Mouse (Mus musculus) layer of hippocampus, adult 9-11 months (tissue): ENCODE data around the gene Crip3.
A peak's percentile ranks its signal among the peaks of the same experiment; 100 is the strongest.

Source experiments
- DNase-seq: peaks from one replicate; pipeline ENCODE4 v3.0.0; 2022

The Crip3 gene

DNA sequence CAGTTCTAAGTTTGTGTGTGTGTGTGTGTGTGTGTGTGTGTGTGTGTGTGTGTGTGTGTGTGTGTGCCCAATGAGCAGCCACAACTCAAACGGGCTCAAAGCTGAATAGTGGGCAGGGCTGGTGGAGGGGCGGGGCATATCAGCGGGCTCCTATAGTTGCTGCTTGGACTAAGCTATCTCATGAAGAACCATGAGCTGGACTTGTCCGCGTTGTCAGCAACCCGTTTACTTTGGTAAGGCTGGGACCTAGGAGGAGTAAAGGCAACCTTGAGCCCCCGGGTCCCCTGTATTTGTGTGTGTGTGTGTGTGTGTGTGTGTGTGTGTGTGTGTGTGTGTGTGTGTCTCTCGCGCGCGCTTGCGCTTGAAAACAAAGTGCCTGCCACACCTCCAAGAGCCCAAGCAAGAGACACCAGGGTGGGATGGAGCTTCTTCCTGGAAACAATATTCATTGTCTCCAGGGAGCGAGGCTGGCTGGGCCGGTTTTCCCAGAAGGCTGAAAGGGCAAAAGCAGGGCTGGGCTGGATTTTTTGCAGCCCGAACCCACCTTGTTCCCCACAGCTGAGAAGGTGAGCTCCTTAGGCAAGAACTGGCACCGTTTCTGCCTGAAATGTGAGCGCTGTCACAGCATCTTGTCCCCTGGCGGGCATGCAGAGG, at the start of gene Crip3:
TSS of gene Crip3 (plus strand) at position 166 of the 654 bp plus-strand sequence.
- no peak for DNase-seq

DNA sequence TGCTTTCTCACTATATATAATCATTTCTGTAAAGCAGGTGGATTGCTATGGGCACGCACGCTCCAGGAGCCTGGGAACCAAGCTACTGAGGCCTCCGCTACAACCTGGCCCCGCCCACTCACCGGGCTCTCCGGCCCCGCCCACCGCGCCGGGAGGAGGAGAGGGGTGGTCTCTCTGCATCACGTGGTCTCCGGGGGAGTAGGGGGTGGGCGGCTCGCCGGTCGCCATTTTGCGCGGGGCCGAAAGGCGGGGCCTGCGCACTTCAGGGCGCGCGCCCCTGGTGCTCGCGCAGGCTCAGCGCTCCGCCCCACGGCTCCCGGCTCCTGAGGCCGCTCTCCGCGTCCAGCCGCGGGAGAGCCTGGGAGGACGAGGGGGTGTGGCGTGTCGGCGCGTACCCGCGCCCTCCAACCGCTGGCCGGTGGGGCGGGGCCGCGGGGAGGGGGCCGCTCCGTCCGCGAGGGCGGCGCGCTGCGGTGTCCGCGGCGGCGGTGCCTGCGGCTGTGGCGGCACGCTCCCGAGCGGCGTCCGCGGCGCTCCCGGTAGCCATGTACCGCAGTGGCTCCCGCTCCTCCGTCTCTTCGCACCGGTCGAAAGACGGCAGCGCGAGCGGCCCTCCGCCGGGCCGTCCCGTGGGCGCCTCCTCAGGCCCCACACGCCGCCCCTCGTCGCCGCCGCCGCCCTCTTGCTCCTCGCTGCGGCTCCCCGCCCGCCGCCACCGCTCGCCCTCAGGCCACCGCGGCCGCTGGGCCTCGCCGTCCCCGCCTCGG, 45.2 kb upstream of the Crip3 start, which contains the start of gene Zfp318:
TSS of gene Zfp318 (plus strand) at position 438 of the 767 bp plus-strand sequence.
- peak; percentile 98 for DNase-seq

DNA sequence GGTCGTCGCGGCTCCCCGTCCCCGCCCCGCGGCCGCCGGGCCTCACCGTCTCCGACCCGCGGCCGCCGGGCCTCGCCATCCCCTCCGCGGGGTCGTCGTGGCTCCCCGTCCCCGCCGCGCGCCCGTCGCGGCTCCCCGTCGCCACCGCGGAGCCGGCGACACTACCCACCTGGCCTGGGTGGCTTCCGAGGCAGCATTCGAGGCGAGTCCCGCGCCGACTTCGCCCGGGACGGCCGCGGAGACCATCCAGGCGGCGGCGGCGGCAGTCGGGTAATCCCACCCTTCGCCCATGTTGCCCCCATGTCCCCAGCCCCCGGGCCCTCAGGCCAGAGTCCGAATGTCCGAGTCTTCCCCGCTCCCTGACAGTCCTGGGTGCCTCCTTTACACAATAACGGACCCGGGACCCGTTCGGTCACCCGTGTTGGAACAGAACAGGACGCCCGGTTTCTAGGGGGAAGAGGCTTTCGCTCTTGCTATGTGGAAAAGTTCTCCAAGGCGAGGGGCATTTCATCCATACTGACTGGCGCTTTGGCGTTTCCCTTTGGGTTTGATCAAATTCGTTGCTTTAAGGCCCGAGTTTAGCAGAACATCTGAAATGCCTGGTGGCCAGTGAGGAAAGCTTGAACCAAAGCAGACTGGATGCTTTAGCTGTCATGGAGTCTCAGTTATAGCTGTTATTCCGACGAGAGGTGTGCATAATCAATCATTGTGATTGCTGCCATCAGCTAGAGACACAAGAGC, 44.5 kb upstream of the Crip3 start:
- no peak for DNase-seq

DNA sequence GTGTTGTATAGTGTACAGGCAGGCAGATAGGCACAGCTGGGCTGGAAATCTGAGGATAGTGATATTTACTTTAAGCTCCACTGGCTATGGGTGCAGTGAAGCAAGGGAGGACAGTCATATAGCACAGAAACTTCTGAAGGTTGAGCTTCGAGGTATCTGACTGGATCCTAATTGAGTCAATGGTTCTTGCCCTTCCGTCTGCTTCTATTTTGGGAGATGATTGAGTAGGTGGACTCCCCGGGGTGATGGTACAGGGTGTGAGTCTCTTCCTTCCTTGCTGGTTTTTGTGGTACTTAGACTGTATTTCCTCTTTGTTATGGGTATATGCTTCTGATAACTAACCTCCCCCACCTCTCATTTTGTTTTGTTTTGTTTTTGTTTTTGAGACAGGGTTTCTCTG, 40.5 kb upstream of the Crip3 start:
- DNase-seq, result no peak

DNA sequence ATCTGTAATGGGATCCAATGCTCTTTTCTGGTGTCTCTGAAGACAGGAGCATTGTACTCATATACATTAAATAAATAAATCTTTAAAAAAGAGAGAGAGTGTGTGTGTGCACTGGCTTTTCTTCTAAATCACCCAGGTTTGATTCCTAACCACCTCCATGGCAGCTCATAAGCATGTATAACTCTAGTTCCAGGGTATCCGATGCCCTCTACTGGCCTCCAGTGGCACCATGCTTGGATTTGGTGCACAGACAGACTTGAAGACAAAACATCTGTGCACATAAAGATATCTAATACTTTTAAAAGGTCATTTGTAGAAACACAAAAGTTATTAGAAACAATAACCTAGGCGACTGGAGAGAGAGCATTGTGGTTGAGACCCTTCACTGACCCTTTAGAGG, 35.7 kb upstream of the Crip3 start:
- no peak for DNase-seq

DNA sequence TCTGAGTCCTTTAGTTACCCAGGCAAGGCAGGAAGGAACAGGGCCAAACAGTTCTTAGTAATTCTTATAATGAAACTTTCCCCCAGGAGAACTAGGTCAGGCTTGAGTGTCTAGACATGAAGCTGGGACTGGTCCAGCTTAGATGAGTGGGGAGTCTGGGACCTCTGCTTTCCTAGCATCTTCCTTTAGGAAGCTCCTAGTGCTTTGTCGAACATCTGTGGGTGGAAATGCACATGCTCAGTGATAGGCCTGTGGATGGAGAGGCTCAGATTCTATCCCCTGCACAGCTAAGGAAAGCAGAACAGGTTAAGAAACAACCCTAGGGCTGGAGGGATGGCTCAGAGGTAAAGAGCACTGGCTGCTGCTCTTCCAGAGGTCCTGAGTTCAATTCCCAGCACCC, 34.1 kb upstream of the Crip3 start:
- DNase-seq, result no peak

DNA sequence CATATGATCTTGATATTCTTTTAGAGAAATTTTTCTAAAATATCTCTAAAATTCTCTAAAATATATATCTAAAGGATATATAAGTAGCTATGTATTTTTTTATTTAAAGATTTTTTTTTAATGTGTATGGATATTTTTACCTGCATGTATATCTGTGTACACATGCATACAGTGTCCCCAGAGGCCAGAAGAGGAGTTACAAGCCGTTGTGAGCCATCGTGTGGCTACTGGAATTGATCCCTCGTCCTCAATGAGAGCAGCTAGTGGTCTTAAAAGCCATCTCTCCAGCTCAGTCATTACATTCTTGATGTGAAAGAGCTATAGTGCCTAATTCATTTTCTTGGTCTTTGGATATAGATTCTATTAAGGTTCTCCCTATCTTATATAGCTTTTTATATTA, 20.2 kb upstream of the Crip3 start:
- DNase-seq, result no peak

DNA sequence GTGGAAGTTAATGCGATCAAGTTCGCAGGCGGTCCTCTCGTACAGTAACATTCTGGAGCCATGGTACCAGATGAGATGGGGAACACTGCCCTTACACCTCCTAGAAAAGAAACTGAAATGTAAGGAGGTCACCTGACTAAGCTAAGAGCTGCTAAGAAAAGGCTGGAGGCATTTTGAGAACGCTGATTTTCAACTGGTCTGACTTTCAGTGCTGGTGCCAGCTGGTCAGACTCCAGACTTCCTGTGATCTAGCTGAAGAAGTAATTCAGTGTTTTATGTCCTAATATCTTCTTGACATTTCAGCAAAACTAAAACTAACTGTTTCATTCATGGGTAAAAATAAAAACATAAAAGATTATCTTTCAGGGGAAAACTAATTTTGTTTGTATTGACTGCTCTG, 10.1 kb upstream of the Crip3 start:
- no peak for DNase-seq

DNA sequence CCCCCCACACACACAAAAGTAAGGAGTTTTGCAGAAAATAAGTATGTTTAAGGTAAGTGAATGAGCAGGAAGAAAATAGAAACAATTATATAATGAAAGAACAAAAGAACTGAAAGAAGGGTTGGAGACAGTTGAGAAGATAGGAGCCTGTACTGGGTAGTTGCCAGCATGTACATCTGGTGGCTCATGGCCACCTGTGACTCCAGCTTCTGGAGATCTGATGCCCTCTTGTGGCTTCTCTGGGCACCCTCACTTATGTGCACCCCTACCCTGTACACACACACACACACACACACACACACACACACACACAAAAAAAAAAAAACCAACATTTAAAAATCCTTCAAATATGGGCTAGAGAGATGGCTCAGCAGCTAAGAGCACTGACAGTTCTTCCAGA, 9.0 kb upstream of the Crip3 start:
- DNase-seq, result no peak

DNA sequence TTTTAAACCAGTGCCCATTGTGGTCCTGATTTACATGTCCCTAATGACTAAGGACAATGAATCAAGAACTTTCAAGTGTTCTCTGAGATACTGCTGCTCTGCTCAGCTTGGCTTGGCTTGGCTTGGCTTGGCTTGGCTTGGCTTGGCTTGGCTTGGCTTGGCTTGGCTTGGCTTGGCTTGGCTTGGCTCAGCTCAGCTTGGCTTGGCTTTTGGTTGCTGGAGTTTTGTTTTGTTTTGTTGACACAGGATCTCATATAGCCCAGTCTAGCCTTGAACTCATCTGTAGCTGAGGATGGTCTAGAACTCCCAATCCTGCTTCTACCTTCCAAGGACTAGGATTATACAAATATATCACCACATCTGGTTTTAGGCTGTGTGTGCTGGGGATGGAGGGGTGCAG, 2.2 kb upstream of the Crip3 start:
- DNase-seq, result no peak

DNA sequence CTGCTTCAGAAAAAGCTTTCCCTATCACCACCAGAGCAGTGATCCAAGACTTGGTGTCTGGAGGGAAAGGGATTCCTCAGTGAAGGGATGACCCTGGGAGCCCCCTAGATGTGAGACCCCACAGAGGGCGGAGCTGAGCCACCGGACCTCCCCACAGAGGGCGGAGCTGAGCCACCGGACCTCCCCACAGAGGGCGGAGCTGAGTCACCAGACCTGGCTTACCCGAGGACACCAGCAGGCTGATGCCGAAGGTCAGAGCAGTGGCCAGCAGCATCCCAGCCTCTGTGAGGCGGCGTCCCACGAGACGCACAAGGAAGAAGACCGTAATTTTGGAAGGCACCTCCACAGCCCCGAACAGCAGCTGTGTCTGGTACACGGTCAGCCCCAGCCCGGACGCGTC, 4.9 kb downstream of the Crip3 start:
- DNase-seq, result no peak

DNA sequence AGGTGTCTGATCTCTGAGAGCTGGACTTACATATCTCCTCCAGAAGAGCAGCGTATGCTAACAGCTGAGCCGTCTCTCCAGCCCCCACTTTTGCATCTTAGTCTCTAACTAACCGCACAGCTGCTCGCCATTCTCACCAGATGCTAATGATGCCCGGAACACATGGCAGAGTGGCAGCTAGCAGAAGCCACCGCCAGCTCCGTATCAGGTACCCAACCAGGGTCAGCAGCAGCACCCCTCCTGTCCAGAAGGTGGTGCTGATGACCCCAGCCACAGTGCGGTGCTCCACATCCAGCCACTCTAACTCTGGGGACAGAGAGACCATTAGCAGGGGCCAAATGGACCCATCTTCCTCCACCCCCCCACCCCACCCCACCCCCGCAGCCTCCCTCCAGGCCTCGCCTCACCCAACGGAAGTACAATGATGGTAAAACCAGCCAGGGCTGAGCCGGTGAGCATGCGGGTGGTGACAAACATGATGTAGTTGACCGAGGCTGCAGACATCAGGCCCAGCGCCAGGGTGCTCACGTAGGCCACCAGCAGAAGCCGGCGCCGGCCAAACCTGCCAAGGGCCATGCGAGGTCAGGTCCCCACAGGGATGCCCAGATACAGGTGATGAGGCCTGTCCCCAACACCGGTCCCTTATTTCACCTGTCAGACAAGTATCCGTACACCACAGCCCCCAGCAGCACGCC, 8.1 kb downstream of the Crip3 start:
- no peak for DNase-seq

DNA sequence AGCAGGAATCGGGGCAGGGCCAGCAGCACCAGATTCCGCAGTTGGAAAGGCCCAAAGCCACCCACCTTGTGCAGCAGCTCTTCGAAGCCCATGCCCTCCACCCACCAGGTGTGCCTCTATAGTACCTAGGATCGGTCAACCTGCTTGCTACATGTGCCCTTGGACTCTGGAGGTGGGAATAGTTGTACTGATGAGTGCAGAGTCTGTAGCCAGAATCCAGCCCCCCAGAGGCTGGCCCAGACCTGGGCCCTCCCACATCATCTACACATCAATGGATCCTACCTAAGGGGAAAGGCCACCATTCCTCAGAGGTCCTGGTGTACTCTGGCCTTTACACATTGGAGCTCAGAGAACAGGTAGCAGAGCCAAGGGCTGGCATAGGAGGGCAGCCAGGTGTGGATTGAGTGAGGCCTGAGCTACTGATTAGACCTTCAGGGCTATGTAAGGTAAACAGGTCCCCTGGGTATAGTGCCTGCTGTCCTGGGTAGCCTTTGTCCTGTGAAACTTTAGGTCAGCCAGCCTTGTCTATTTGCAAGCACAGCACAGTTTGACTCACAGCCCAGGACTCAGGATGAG, 9.7 kb downstream of the Crip3 start, which contains the start of gene Slc22a7:
TSS of gene Slc22a7 (minus strand) at position 160 of the 576 bp plus-strand sequence.
- DNase-seq, result no peak

DNA sequence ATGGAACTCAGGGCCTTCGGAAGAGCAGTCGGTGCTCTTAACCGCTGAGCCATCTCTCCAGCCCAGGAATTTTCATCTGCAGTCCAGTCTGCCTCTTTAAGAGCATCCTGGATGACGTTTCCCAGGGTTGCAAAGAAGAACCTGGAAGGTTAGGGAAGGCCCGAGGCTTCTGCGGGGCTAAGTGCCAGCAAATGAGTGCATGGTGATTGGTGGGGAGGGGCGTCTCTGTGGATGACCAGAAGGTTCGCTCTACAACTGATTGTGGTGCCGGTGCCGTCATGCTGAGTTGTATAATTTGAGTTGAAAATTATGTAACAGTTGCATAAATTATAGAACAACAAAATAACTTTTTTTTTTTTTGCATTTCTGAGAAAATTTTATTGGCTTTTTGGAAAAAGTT, 10.4 kb downstream of the Crip3 start:
- no peak for DNase-seq

DNA sequence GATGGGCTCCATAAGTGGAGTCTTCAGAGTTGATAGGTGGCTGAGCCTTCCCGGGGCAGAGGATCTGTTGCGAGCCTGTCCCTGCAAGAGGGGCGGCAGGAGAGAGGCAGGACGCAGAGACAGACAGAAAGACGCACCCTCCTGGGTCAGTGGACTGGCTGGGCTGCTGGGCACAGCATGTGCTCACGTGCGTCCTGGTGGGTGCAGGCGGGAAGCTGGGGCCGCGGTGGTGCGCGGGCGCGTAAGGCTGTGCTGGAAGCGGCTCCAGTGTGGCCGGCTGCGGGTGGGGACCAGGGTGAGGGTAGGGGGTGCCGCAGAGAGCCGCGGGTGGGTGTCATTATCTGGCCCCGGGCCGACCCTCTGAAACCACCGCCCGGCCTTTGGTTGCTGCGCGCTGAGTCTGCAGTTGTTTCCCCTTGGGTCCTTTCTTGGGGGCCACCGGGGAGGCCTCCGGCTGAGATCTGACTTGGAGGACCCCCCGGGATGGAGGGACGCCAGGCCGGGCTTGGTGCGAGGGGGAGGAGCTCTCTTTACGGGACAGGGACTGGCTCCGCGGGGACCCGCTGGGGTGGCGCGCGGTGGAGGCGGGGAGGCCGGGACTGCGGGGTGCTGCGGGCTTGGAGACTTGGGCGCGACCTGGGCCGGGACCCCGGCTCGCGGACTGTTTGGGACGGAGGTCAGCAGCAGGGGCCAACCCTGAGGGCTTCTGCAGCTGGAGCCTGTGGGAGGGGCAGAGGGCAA, 16.3 kb downstream of the Crip3 start:
- no peak for DNase-seq

DNA sequence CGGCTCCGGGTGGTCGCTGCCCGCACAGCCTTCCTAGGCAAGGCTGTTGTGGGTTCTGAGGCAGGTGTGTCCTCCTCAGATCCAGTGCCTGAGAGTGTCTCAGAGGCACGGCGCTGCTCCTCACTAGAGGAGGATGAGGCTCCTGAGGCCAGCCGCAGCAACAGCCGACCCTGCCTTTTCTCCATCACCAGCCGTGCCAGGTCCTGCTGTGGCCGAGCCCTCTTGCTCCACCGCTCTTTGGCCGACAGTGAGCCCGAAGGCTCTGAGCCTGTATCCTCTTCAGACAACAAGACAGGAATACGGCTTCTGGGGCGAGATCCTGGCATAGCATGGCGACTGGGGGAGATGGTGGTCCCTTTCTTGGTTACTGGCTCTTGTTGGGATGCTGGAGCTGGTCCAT, 17.5 kb downstream of the Crip3 start:
- DNase-seq, result no peak

DNA sequence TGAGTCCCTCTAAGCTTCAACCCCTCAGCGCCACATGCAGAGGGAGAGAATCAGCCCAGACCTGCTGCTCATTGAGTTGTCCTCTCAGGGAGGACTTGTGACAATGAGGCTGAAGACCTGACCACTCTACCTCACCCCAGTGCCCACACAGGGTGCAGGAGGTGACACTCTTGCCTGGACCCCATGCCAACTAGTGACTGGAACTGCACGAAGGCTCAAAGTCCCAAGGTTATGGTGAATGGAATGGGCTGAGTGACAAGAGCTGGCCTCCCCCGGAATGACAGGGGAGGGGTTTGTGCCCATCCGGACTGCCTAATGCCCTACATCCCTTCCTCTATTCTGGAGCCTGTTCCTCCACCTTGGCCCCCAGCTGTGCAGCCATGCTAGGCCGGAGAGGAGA, 24.0 kb downstream of the Crip3 start:
- DNase-seq, result no peak

DNA sequence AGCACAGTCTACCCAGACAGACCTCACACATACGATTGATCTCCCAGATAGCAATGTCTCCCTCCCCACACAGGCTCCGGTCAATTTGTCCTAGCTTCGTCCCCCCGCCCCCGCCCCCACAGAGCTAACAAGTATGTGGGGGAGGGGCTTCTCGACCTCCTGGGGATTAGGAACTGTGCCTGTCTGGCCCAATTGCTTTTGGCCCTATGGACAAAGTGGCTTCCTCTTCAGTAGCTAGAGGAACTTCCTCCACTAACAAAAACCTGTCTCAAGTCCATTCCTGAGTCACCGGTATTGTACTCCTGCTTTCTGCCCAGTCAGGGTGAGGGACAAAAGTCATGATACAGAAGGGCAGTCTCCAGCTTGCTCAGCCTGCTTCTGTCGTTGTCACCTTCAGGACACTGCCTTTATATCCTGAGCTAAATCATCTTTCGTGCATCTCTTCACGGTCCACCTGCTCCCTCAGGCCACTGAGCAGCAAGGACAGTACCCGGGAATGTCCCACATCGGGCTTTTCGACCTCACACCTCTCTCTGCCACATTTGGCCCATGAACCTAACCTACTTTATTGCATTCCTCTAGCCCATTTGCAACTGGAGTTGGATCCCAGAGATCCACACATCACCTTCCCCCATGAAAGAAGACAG, 24.7 kb downstream of the Crip3 start:
- no peak for DNase-seq

DNA sequence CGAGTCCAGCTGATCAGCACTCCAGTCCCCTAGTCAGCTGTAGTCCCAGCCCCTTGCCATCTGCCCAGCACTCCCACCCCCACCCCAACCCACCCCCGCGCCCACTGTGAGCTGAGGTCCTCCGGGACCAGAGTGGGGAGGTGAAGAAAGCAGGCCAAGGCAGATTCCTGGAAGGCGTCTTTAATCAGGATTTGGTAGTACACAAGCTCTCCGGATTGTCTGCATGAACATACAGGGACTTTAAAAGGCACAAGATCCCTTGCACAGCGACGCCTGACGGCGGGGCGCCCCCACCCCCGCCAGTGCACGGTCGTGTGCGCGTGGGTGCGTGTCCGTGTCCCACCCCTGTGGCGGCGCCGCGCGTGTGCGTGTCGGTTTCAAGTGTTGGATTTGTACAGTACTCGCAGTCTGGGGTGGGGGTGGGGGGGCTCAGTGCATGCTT, 25.3 kb downstream of the Crip3 start:
- no peak for DNase-seq

DNA sequence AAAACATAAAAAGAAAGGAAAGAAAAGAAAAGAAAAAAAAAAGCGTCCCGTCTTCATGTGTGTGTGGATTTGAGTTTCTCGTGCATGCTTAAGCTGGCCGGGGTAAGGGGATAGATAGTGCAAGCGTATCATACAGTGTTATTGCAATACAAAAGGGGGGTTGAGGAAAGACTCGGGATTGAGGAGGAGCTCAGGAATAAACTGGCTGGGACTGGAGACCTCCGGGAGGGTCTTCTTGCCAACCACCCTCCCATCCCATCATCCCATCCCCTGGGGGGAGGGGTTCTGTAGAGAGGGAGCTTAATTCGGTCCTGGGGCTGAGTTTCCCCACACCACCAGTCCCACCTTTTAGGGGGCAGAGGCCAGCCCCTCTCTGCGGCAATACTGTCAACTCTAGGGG, 25.8 kb downstream of the Crip3 start:
- no peak for DNase-seq

DNA sequence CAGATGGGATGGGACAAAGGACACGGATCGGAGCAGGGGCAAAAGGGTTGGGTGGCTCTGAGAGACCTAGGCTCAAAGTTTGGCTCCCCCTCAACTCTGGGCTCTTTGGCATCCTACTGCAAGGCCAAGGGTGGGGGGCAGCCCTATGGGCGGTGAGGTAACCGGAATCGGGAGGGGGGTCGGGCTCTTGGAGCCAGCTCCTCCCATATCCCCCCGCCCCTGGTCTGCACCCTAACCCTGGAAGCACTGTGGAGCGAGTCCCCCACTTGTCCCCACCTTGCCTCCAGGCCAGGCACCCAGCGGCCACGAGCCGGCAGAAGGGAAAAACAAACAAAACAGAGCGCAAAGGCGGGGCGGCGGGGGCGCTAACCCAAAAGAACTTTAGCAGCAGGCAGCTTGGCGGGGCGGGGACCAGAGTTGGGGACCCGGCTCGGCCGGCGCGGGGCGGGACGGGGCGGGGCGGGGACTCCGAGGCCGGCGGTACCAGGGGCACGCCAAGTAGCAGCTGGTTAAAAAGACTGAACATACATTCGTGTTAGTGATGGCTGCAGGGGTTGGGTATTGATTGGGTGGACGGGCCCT, 26.5 kb downstream of the Crip3 start:
- no peak for DNase-seq
